Mouse (Mus musculus) kidney, postnatal 25 days (tissue): ENCODE measurements around the gene Pithd1.
"Not testable (repeated sequence)": the region's sequence is repeated elsewhere in the genome, so short reads cannot be mapped to it uniquely, and the experiment has no call there.

Experiments used
- DNase-seq, 2 experiments: peaks; one replicate each; pipeline ENCODE4 v3.0.0; 2021; ENCODE audit warnings: mixed read lengths in 2 of 2

Gene Pithd1

GRCm38 (mm10) chr4:135986301-135986942 lies 642 bp downstream of the Pithd1 start:
- no peak for DNase-seq

GRCm38 (mm10) chr4:135985769-135986168 lies 1.3 kb downstream of the Pithd1 start:
- no peak for DNase-seq

- no peak for DNase-seq
These were observed 1.9 kb downstream of the Pithd1 start for GRCm38 (mm10) chr4:135985193-135985592.

GRCm38 (mm10) chr4:135984556-135984955 lies 2.5 kb downstream of the Pithd1 start:
- DNase-seq = no peak

GRCm38 (mm10) chr4:135981524-135982063 lies 5.5 kb downstream of the Pithd1 start:
- DNase-seq = no peak

GRCm38 (mm10) chr4:135980223-135980622 lies 6.8 kb downstream of the Pithd1 start:
- not testable (repeated sequence) for DNase-seq

- DNase-seq = no peak
These were observed 10.9 kb downstream of the Pithd1 start for GRCm38 (mm10) chr4:135976146-135976545.

GRCm38 (mm10) chr4:135972911-135973811 lies 13.9 kb downstream of the Pithd1 start:
- no peak for DNase-seq

GRCm38 (mm10) chr4:135972556-135972906 lies 14.5 kb downstream of the Pithd1 start, which contains the start of gene Lypla2:
Gene Lypla2, minus strand, starts transcription at chr4:135972626.
- DNase-seq = peak; percentile 90 to 93

- DNase-seq = no peak
These were observed 15.1 kb downstream of the Pithd1 start for GRCm38 (mm10) chr4:135971805-135972555.

GRCm38 (mm10) chr4:135970585-135970984 lies 16.5 kb downstream of the Pithd1 start:
- DNase-seq = no peak

GRCm38 (mm10) chr4:135969070-135969750 lies 17.9 kb downstream of the Pithd1 start:
- DNase-seq = no peak

- no peak for DNase-seq
These were observed 18.7 kb downstream of the Pithd1 start for GRCm38 (mm10) chr4:135968271-135968869.

GRCm38 (mm10) chr4:135967086-135967760 lies 19.8 kb downstream of the Pithd1 start:
- no peak for DNase-seq

GRCm38 (mm10) chr4:135966283-135966682 lies 20.8 kb downstream of the Pithd1 start:
- DNase-seq = no peak

- no peak for DNase-seq
These were observed 22.0 kb downstream of the Pithd1 start for GRCm38 (mm10) chr4:135965113-135965512.

GRCm38 (mm10) chr4:135964426-135964825 lies 22.6 kb downstream of the Pithd1 start:
- DNase-seq = peak; percentile 68 to 92

- DNase-seq = peak; percentile 96 to 98
These were observed 23.4 kb downstream of the Pithd1 start, which contains the start of gene Gale for GRCm38 (mm10) chr4:135963457-135964193. Gene Gale, plus strand, starts transcription at chr4:135963727.

GRCm38 (mm10) chr4:135962946-135963345 lies 24.1 kb downstream of the Pithd1 start:
- no peak for DNase-seq

GRCm38 (mm10) chr4:135962198-135962597 lies 24.9 kb downstream of the Pithd1 start:
- DNase-seq = peak in 1 of 2 experiments; percentile 51
